Mouse (Mus musculus) liver, postnatal 0 days (tissue): ENCODE results near the gene B830017H08Rik.

ENCODE experiments used
- CTCF ChIP-seq: sonication (generic); IDR thresholded peaks from 2 replicates; pipeline ENCODE4 v1.5.1; 2016; ENCODE audit warnings: antibody characterized with exemption, low read depth
- EP300 ChIP-seq: IDR thresholded peaks from 2 replicates; pipeline ENCODE4 v1.6.1; 2016; ENCODE audit warnings: antibody characterized with exemption, low read depth, mild to moderate bottlenecking

- TF ChIP-seq CTCF, result no peak
- TF ChIP-seq EP300, result no peak
Observed at GRCm38 (mm10) chr16:17875174-17875573, 42.3 kb downstream of the B830017H08Rik start.
